Mouse (Mus musculus) embryonic facial prominence, embryonic 15.5 days (tissue): ENCODE results near the gene 4930430A15Rik. TPM values are rescaled to one million over a fixed set of nuclear protein-coding genes. Genes with fewer than 3 reads are reported as not detected.

Source experiments
- ATAC-seq: fragments of 200-750 bp; cut with Nextera tagmentation; 2 replicates; pipeline ENCODE4 v1.8.0; 2017; ENCODE audit warnings: low read depth, moderate TSS enrichment; ENCODE audit not compliant: insufficient number of reproducible peaks, low FRiP score, low TSS enrichment
- H3K27ac ChIP-seq: fragments of 300-500 bp; sonication (generic); replicated peaks from 2 replicates; pipeline ENCODE4 v1.5.1; 2015; ENCODE audit warnings: mild to moderate bottlenecking, inconsistent platforms
- H3K27me3 ChIP-seq: fragments of 300-500 bp; sonication (generic); 2 replicates; pipeline ENCODE4 v1.6.1; 2015; ENCODE audit warnings: inconsistent platforms
- H3K36me3 ChIP-seq: fragments of 300-500 bp; sonication (generic); 2 replicates; pipeline ENCODE4 v1.6.1; 2015; ENCODE audit warnings: mild to moderate bottlenecking, inconsistent platforms
- H3K4me1 ChIP-seq: fragments of 300-500 bp; sonication (generic); 2 replicates; pipeline ENCODE4 v1.6.1; 2015; ENCODE audit warnings: inconsistent platforms
- H3K4me2 ChIP-seq: fragments of 300-500 bp; sonication (generic); replicated peaks from 2 replicates; pipeline ENCODE4 v1.6.1; 2015; ENCODE audit warnings: mild to moderate bottlenecking, inconsistent platforms
- H3K4me3 ChIP-seq: fragments of 300-500 bp; sonication (generic); replicated peaks from 2 replicates; pipeline ENCODE4 v1.5.1; 2015; ENCODE audit warnings: mild to moderate bottlenecking, inconsistent platforms
- H3K9ac ChIP-seq: fragments of 300-500 bp; sonication (generic); 2 replicates; pipeline ENCODE4 v1.6.1; 2015; ENCODE audit warnings: inconsistent platforms
- H3K9me3 ChIP-seq: fragments of 300-500 bp; sonication (generic); replicated peaks from 2 replicates; pipeline ENCODE4 v1.6.1; 2016; ENCODE audit warnings: inconsistent platforms
- WGBS: fragments of 180-500 bp; shearing (Covaris S2); methylation state at CpG from one replicate; pipeline ENCODE4 v1.1.7; 2015; 5-methylcytosine and 5-hydroxymethylcytosine counted together
- polyA plus RNA-seq: library from polyadenylated mRNA; unstranded; fragments of >200 nt; fragmentation: Nextera tagmentation; extraction: Ambion mirVana; gene quantifications from 2 replicates; pipeline ENCODE4 v1.2.1, GENCODE M21; 2015

4930430A15Rik gene
- 0.12 TPM in 1 of 2 replicates, not detected in the other for polyA plus RNA-seq

DNA sequence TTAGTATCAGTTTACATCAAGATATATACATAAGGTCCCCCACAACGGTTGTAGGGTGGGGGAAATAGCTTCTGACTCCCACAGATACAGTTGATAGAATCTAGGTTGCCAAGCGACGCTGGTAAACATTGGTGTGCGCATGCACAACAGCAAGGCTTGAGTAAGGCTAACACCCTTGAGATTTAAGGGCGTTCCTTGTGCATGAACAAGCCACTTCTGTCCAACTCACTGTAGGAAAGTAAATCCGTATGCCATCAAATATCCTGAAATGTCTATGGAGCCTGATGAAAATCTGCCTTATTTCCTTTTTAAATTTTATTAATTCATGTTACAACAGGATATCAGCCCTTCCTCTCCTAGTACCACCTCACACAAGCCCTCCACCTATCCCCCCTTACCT lies at the start of gene 4930430A15Rik:
4930430A15Rik (minus strand) TSS at position 101 of the 400 bp plus-strand sequence.
- Histone ChIP-seq H3K36me3 (no peaks in the 10 kb centered on the region), H3K27me3 (no peaks in the 10 kb centered on the region), H3K9me3 (no peaks in the 10 kb centered on the region), H3K27ac (no peak within 1 kb of the TSS), H3K4me3 (no peak within 1 kb of the TSS), H3K9ac (no peak within 1 kb of the TSS), H3K4me1 (no peaks in the 10 kb centered on the region), H3K4me2 (no peak within 1 kb of the TSS)
- WGBS, result 81% methylated on average over 6 of the region's 6 CpGs
- no peak for ATAC-seq

DNA sequence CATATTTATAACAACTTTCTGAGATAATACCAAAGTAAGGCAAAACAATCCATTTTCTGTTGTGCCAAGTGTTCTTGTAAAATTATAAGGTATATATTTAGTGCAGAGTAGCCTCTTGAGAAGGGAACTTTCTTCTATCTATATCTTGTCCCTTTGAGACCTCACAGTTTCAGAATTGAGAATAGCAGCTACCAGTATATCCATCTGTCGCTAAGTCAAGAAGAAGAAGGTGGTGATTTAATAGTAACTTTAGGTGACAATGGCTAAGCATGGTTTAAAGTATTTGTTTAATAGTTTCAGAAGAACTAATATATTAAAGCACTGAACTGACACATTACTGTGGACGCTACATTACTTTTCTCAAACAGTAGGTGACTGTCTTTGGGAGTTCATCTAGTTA lies 44.6 kb upstream of the 4930430A15Rik start, which contains the start of gene Olfr1277:
Olfr1277 (minus strand) TSS at position 101 of the 400 bp plus-strand sequence.
- Histone ChIP-seq H3K4me2 (no peak within 1 kb of the TSS), H3K4me1 (no peaks in the 10 kb centered on the region), H3K36me3 (no peaks in the 10 kb centered on the region), H3K4me3 (no peak within 1 kb of the TSS), H3K9ac (no peak within 1 kb of the TSS), H3K27ac (no peak within 1 kb of the TSS), H3K9me3 (no peaks in the 10 kb centered on the region), H3K27me3 (no peaks in the 10 kb centered on the region)
- no peak for ATAC-seq
- 79% methylated on average over 2 of the region's 2 CpGs for WGBS

DNA sequence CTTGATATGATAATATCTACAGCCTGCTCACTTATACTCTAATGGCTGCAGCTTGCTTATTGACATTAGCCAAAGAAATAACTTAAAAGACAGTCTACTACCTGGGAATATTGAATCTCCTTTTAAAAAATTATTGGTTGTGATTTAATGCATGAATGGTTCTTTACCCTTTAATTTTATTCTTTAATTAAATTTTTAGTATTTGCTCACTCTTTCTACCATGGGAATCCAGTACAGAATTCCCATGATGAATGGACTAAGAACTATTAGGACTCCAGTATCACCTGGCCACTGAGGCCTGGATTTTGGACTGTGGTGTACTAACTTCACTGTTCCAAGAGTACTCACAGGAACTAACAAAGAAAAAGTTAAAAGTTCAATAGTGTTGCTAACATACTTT lies 24.8 kb upstream of the 4930430A15Rik start, which contains the start of gene Olfr1276:
Olfr1276 (plus strand) TSS at position 301 of the 400 bp plus-strand sequence.
- no peak for ATAC-seq
- Histone ChIP-seq H3K4me3 (no peak within 1 kb of the TSS), H3K9ac (no peak within 1 kb of the TSS), H3K9me3 (no peaks in the 10 kb centered on the region), H3K36me3 (no peaks in the 10 kb centered on the region), H3K27ac (no peak within 1 kb of the TSS), H3K27me3 (no peaks in the 10 kb centered on the region), H3K4me2 (no peak within 1 kb of the TSS), H3K4me1 (no peaks in the 10 kb centered on the region)

DNA sequence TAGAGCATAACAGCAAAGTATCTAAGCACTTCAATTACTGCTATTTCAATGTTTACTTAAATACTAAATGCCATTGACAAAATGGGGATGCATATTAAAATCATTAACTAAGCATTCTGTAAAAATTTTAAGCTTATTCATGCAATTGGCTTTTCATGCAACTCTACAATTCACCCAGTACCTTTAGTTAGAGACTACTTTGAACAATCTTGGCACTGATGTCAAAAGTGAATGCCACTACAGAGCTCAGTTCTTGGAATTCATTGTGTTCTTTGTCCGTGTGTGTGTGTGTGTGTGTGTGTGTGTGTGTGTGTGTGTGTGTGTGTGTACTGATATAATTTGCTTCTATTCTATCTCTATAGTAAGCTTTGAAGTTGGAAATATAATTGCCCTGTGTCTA lies 5.8 kb upstream of the 4930430A15Rik start, which contains the start of gene Olfr1275:
Olfr1275 (minus strand) TSS at position 101 of the 400 bp plus-strand sequence.
- Histone ChIP-seq H3K4me1 (no peaks in the 10 kb centered on the region), H3K9ac (no peak within 1 kb of the TSS), H3K4me3 (no peak within 1 kb of the TSS), H3K36me3 (no peaks in the 10 kb centered on the region), H3K27me3 (no peaks in the 10 kb centered on the region), H3K27ac (no peak within 1 kb of the TSS), H3K4me2 (no peak within 1 kb of the TSS), H3K9me3 (no peaks in the 10 kb centered on the region)
- WGBS, result 75% methylated on average over 1 of the region's 1 CpGs
- ATAC-seq, result no peak

DNA sequence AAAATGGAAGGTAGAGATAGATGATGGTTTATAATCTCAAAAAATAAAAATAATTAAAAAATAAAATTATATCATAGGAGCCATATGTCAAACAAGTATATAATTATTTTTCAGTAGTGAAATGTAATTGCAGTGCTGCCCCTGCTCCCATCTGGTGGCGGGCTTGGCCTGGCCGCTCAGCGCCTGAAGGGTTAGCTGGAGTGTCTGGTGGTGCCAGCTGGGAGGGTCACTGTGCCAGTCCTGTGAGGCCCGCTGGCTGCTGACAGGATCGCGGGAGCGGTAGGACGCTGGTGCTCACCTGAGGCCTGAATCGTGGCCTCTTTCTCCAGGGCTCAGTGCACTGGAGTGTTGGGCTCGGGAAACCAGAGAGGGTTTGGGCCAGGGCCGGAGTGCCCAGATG lies 47.3 kb downstream of the 4930430A15Rik start:
- Histone ChIP-seq H3K9me3 (no peaks in the 10 kb centered on the region), H3K4me2 (no peak overlapping the region), H3K4me3 (no peak overlapping the region), H3K36me3 (no peaks in the 10 kb centered on the region), H3K27me3 (no peaks in the 10 kb centered on the region), H3K27ac (no peak overlapping the region), H3K9ac (no peak overlapping the region), H3K4me1 (no peaks in the 10 kb centered on the region)
- 93% methylated on average over 11 of the region's 11 CpGs for WGBS
- ATAC-seq, result no peak; the same call in 1 of the 2 replicates

DNA sequence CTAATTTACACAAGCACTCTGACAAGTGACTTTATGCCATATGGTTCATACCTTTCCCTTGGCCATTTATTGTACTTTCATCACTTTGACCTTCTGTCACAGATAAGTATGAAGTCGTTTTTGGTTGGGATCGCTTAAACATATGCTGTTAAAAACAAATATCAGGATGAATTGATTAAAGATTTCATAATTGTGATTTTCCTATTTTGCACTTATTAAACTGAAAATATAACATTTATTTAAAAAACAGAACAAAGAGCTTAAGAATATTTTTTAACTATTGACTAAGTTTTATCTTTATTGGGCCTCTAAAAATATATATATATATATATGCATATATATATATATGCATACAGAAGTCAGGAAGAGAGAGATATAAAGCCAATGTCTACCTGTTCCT lies 76.6 kb downstream of the 4930430A15Rik start, which contains the start of gene Gm15130:
Gm15130 (minus strand) TSS at position 101 of the 400 bp plus-strand sequence.
- no peaks in the 10 kb centered on the region for H3K27me3 ChIP-seq
- no peak within 1 kb of the TSS for H3K9ac ChIP-seq
- no peak within 1 kb of the TSS for H3K4me2 ChIP-seq
- H3K9me3 ChIP-seq, result no peaks in the 10 kb centered on the region
- no peak within 1 kb of the TSS for H3K27ac ChIP-seq
- ATAC-seq, result no peak
- H3K4me1 ChIP-seq, result no peaks in the 10 kb centered on the region
- H3K36me3 ChIP-seq, result no peaks in the 10 kb centered on the region
- no peak within 1 kb of the TSS for H3K4me3 ChIP-seq
- WGBS, result 75% methylated on average over 2 of the region's 2 CpGs

DNA sequence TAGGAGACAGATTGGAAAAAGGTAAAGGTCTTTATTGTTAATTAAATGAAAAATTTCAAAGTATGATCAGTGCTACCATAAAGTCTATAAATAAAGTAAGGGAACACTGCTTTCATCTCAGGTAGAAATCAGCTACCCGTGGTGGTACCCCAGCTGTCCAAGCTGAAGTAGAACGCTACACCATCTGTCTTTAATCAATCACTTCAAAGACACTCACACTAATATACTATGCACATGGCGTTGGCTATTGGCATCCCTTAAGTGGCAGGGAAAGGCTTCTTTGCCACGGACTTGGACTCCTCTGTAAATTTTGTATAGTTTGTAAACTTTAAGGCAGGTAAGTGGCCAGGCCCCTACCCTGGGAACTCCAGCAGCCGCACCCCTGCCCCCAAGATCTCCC lies 93.7 kb downstream of the 4930430A15Rik start:
- WGBS, result 38% methylated on average over 5 of the region's 5 CpGs
- Histone ChIP-seq H3K9ac (no peak overlapping the region), H3K36me3 (no peaks in the 10 kb centered on the region), H3K9me3 (no peaks in the 10 kb centered on the region), H3K27ac (no peak overlapping the region), H3K4me1 (no peaks in the 10 kb centered on the region), H3K4me3 (no peak overlapping the region), H3K27me3 (no peaks in the 10 kb centered on the region), H3K4me2 (no peak overlapping the region)
- ATAC-seq, result no peak

Other genes starting within 250 kb of the 4930430A15Rik start
- not detected in 2 replicates for gene Gm13941, start 123.6 kb downstream of the 4930430A15Rik start, polyA plus RNA-seq
- gene Gm15130, start 76.7 kb downstream of the 4930430A15Rik start, polyA plus RNA-seq, result not detected in 2 replicates
- not detected in 2 replicates for gene Olfr1275, start 5.7 kb upstream of the 4930430A15Rik start, polyA plus RNA-seq
- not detected in 2 replicates for gene Olfr1276, start 24.9 kb upstream of the 4930430A15Rik start, polyA plus RNA-seq
- gene Olfr1277, start 44.5 kb upstream of the 4930430A15Rik start, polyA plus RNA-seq, result not detected in 2 replicates
- gene Olfr1278, start 60.5 kb upstream of the 4930430A15Rik start, polyA plus RNA-seq, result not detected in 2 replicates
- gene Olfr1279, start 71.0 kb upstream of the 4930430A15Rik start, polyA plus RNA-seq, result not detected in 2 replicates
- gene Olfr1280, start 84.4 kb upstream of the 4930430A15Rik start, polyA plus RNA-seq, result not detected in 2 replicates
- gene Olfr1281, start 96.9 kb upstream of the 4930430A15Rik start, polyA plus RNA-seq, result not detected in 2 replicates
- gene Olfr1282, start 106.5 kb upstream of the 4930430A15Rik start, polyA plus RNA-seq, result not detected in 2 replicates
- gene Olfr1283, start 137.2 kb upstream of the 4930430A15Rik start, polyA plus RNA-seq, result not detected in 2 replicates
- not detected in 2 replicates for gene Olfr1284, start 145.9 kb upstream of the 4930430A15Rik start, polyA plus RNA-seq
- gene Olfr1286, start 193.5 kb upstream of the 4930430A15Rik start, polyA plus RNA-seq, result not detected in 2 replicates
- gene Olfr1287, start 219.5 kb upstream of the 4930430A15Rik start, polyA plus RNA-seq, result not detected in 2 replicates
- not detected in 2 replicates for gene Olfr1288, start 244.5 kb upstream of the 4930430A15Rik start, polyA plus RNA-seq